ENCODE assay signal across 7 mouse cellular contexts in the genomic region with DNA sequence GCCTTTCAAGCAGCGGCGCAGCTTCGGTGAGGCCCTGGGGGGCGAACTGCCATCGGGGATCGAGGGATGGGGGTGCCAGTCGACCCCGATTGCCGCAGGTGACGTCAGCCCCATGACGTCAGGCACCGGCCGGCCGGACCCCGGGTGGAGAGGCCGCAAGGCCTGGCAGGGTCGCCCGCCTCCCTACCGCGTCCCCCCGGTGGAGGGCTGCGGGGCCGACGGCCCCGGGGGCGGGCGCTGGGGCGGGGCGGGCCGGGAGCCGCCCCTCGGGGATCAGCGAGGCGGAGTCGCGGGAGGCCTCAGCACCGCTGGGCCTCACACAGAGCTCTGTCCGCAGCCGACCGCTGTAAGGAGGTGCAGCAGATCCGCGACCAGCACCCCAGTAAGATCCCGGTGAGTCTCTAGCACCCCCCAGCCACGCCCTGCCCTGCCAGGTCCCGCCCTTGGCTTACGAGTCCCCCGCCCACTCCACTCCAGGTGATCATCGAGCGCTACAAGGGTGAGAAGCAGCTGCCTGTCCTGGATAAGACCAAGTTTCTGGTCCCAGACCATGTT. TPM values are rescaled to one million over a fixed set of nuclear protein-coding genes. Genes with fewer than 3 reads are reported as not detected.
DNase-seq lines count a peak whose midpoint lies in the region; ATAC-seq and TF ChIP-seq lines count a peak whose summit lies in the region.

No protein-coding gene starts in this region.

- no peak for TF ChIP-seq CTCF in spleen, adult 2 months (IDR thresholded peaks at IDR 0.05; ENCODE audit: extremely low read depth, insufficient read depth, insufficient read length, insufficient replicate concordance)

- 1% methylated on average over 36 of the region's 49 CpGs for WGBS in forebrain, embryonic 13.5 days
- WGBS in hindbrain, embryonic 11.5 days, result under 1% methylated on average over 40 of the region's 49 CpGs
- WGBS in spleen, adult 2 months, result 2% methylated on average over 49 of the region's 49 CpGs

- peak overlapping the region; percentile 73 for H3K4me3 ChIP-seq in forebrain, embryonic 13.5 days
- peak overlapping the region; percentile 93 for H3K4me3 ChIP-seq in hindbrain, embryonic 11.5 days (ENCODE audit: low read depth, low read length)
- peak overlapping the region; percentile 83 for H3K4me3 ChIP-seq in spleen, adult 2 months (ENCODE audit: extremely low read depth, insufficient read depth, insufficient read length)

- H3K9ac ChIP-seq in forebrain, embryonic 13.5 days, result peak overlapping the region; percentile 84
- H3K9ac ChIP-seq in hindbrain, embryonic 11.5 days (ENCODE audit: low read depth, low read length), result peak overlapping the region; percentile 89

- H3K9me3 ChIP-seq in forebrain, embryonic 13.5 days (replicated peaks), result no peaks in the 10 kb centered on the region
- H3K9me3 ChIP-seq in hindbrain, embryonic 11.5 days (ENCODE audit: control insufficient read depth, low read length), result no peaks in the 10 kb centered on the region

- no peak for TF ChIP-seq POLR2A in spleen, adult 2 months (IDR thresholded peaks at IDR 0.05; ENCODE audit: low read depth, low read length)

- ATAC-seq in forebrain, embryonic 13.5 days, result peak; percentile 79
- ATAC-seq in hindbrain, embryonic 11.5 days (ENCODE audit: low FRiP score), result peak; percentile 81
- peak; percentile 58 for ATAC-seq in megakaryocyte-erythroid progenitor cell, adult 5-6 weeks (replicated peaks; ENCODE audit: low FRiP score, low TSS enrichment, poor library complexity, severe bottlenecking)

- H3K27ac ChIP-seq in forebrain, embryonic 13.5 days, result peak overlapping the region; percentile 49
- peak overlapping the region; percentile 63 for H3K27ac ChIP-seq in hindbrain, embryonic 11.5 days (ENCODE audit: low read depth, low read length)
- peak overlapping the region; percentile 40 for H3K27ac ChIP-seq in spleen, adult 2 months (ENCODE audit: insufficient read depth, low read length)

- H3K4me2 ChIP-seq in forebrain, embryonic 13.5 days, result peak overlapping the region; percentile 77
- H3K4me2 ChIP-seq in hindbrain, embryonic 11.5 days (replicated peaks; ENCODE audit: low read depth, low read length), result peak overlapping the region; percentile 77

- peaks cover 33% of the 10 kb centered on the region for H3K36me3 ChIP-seq in forebrain, embryonic 13.5 days (ENCODE audit: poor library complexity, severe bottlenecking)
- no peaks in the 10 kb centered on the region for H3K36me3 ChIP-seq in hindbrain, embryonic 11.5 days (ENCODE audit: control insufficient read depth, insufficient read depth, low read length)
- H3K36me3 ChIP-seq in spleen, adult 2 months (ENCODE audit: control insufficient read depth, insufficient read depth, low read length), result peaks cover 2% of the 10 kb centered on the region; the same call in 1 of the 2 replicates

- peaks cover 9% of the 10 kb centered on the region for H3K4me1 ChIP-seq in forebrain, embryonic 13.5 days
- H3K4me1 ChIP-seq in hindbrain, embryonic 11.5 days (replicated peaks; ENCODE audit: control insufficient read depth, insufficient read depth, low read length), result no peaks in the 10 kb centered on the region
- peaks cover 8% of the 10 kb centered on the region for H3K4me1 ChIP-seq in spleen, adult 2 months (ENCODE audit: control insufficient read depth, insufficient read depth, insufficient read length)

- no peaks in the 10 kb centered on the region for H3K27me3 ChIP-seq in forebrain, embryonic 13.5 days
- H3K27me3 ChIP-seq in hindbrain, embryonic 11.5 days (ENCODE audit: control insufficient read depth, insufficient read depth, low read length), result no peaks in the 10 kb centered on the region
- H3K27me3 ChIP-seq in spleen, adult 2 months (ENCODE audit: control insufficient read depth, insufficient read depth, low read length), result no peaks in the 10 kb centered on the region; the same call in 1 of the 2 replicates

- DNase-seq in T-cell, adult 2 months (ENCODE audit: low spot score), result peak; percentile 67
- DNase-seq in cerebellum, adult 11 months, result peak; percentile 60
- no peak for DNase-seq in hindbrain, embryonic 11.5 days (ENCODE audit: low spot score)
- DNase-seq in left cerebral cortex, adult 9 months (ENCODE audit: low spot score in 2 of 2), result peak; percentile 52 to 57
- peak; percentile 22 to 41 for DNase-seq in spleen, adult 2 months (ENCODE audit: low read depth in 1 of 2, low spot score in 2 of 2)

RNA-seq across cellular contexts. Expression of a gene that starts 0.6 kb away (rescaled TPM):
- polyA plus RNA-seq in forebrain, embryonic 13.5 days (2015; fragmentation: Nextera tagmentation; extraction: Ambion mirVana), result 209 and 234 TPM in 2 replicates
- 152 and 161 TPM in 2 replicates for polyA plus RNA-seq in hindbrain, embryonic 11.5 days (2014; fragmentation: Nextera tagmentation; extraction: Ambion mirVana)
- total RNA-seq in megakaryocyte-erythroid progenitor cell, adult 5-6 weeks (2014; fragmentation: Nextera tagmentation), result 4.4 and 5.2 TPM in 2 replicates
- total RNA-seq in megakaryocyte-erythroid progenitor cell, adult 5-6 weeks (2017), result 2.7 TPM in 1 of 2 replicates, not detected in the other
- 42.7 and 60.6 TPM in 2 replicates for polyA plus RNA-seq in spleen, adult 2 months (2012; rRNA removed)

RNA-seq across cellular contexts. Expression of a gene that starts 40.4 kb away (rescaled TPM):
- polyA plus RNA-seq in forebrain, embryonic 13.5 days (2015; fragmentation: Nextera tagmentation; extraction: Ambion mirVana), result 608 and 639 TPM in 2 replicates
- polyA plus RNA-seq in hindbrain, embryonic 11.5 days (2014; fragmentation: Nextera tagmentation; extraction: Ambion mirVana), result 534 and 550 TPM in 2 replicates
- total RNA-seq in megakaryocyte-erythroid progenitor cell, adult 5-6 weeks (2014; fragmentation: Nextera tagmentation), result 192 and 212 TPM in 2 replicates
- total RNA-seq in megakaryocyte-erythroid progenitor cell, adult 5-6 weeks (2017), result 189 and 243 TPM in 2 replicates
- polyA plus RNA-seq in spleen, adult 2 months (2012; rRNA removed), result 76.8 and 79.1 TPM in 2 replicates
